Mouse (Mus musculus): ENCODE measurements at regions not wholly inside any gene's neighbourhood (a gene's known extent, or its start where the extent isn't known, plus 50 kb on each side); places are given as distances from the start of the nearest gene placed in this dataset.
A peak's percentile ranks its signal among the peaks of the same experiment; 100 is the strongest.

- WGBS: 95% methylated on average over 3 of the region's 3 CpGs
- H3K27me3 ChIP-seq (replicated peaks; ENCODE audit: insufficient read depth, low read length): no peaks in the 10 kb centered on the region
- DNase-seq (ENCODE audit: low spot score): no peak
- TF ChIP-seq EP300 (IDR thresholded peaks at IDR 0.05) (no peak), CTCF (IDR thresholded peaks at IDR 0.05) (no peak)
- H3K9me3 ChIP-seq (ENCODE audit: low read length): no peaks in the 10 kb centered on the region
- no peak overlapping the region for H3K4me2 ChIP-seq (replicated peaks; ENCODE audit: low read depth, low read length)
- H3K4me3 ChIP-seq (ENCODE audit: low read depth, low read length): no peak overlapping the region
- H3K4me1 ChIP-seq (ENCODE audit: insufficient read depth, low read depth, low read length): peaks cover 2% of the 10 kb centered on the region; the same call in 1 of the 2 replicates
- no peak overlapping the region for H3K9ac ChIP-seq (replicated peaks; ENCODE audit: low read depth)
- H3K27ac ChIP-seq (ENCODE audit: low read length): no peak overlapping the region
- no peak for ATAC-seq
- H3K36me3 ChIP-seq (ENCODE audit: insufficient read depth, low read length): no peaks in the 10 kb centered on the region
Measured at GRCm38 (mm10) chr4:101350222-101350621, 68.9 kb upstream of the Ak4 start.

- Histone ChIP-seq H3K36me3 (ENCODE audit: insufficient read depth, low read length) (no peaks in the 10 kb centered on the region), H3K4me1 (ENCODE audit: insufficient read depth, low read depth, low read length) (no peaks in the 10 kb centered on the region; the same call in 1 of the 2 replicates), H3K9ac (replicated peaks; ENCODE audit: low read depth) (no peak overlapping the region), H3K4me3 (ENCODE audit: low read depth, low read length) (no peak overlapping the region), H3K27ac (ENCODE audit: low read length) (no peak overlapping the region), H3K9me3 (ENCODE audit: low read length) (no peaks in the 10 kb centered on the region), H3K4me2 (replicated peaks; ENCODE audit: low read depth, low read length) (no peak overlapping the region), H3K27me3 (replicated peaks; ENCODE audit: insufficient read depth, low read length) (no peaks in the 10 kb centered on the region)
- WGBS: 10% methylated on average over 4 of the region's 4 CpGs
- DNase-seq (ENCODE audit: low spot score) (peak; percentile 77), ATAC-seq (no peak; the same call in 1 of the 2 replicates)
- TF ChIP-seq EP300 (IDR thresholded peaks at IDR 0.05): no peak
- TF ChIP-seq CTCF (IDR thresholded peaks at IDR 0.05): peak; percentile 80
Measured at GRCm38 (mm10) chr4:101349413-101349812, 69.7 kb upstream of the Ak4 start.

GRCm38 (mm10) chr4:101347309-101347708 lies 71.8 kb upstream of the Ak4 start:
- Histone ChIP-seq H3K9ac (replicated peaks; ENCODE audit: low read depth) (no peak overlapping the region), H3K4me1 (ENCODE audit: insufficient read depth, low read depth, low read length) (no peaks in the 10 kb centered on the region), H3K4me3 (ENCODE audit: low read depth, low read length) (no peak overlapping the region), H3K9me3 (ENCODE audit: low read length) (no peaks in the 10 kb centered on the region), H3K4me2 (replicated peaks; ENCODE audit: low read depth, low read length) (no peak overlapping the region), H3K36me3 (ENCODE audit: insufficient read depth, low read length) (0 out of 2 replicates have a peak, but pooled peaks cover 3% of the 10 kb centered on the region), H3K27ac (ENCODE audit: low read length) (no peak overlapping the region), H3K27me3 (replicated peaks; ENCODE audit: insufficient read depth, low read length) (no peaks in the 10 kb centered on the region)
- no peak for DNase-seq (ENCODE audit: low spot score)
- ATAC-seq: no peak
- WGBS: 82% methylated on average over 6 of the region's 6 CpGs
- TF ChIP-seq EP300 (IDR thresholded peaks at IDR 0.05): no peak
- TF ChIP-seq CTCF (IDR thresholded peaks at IDR 0.05): peak; percentile 27

- no peak for ATAC-seq
- TF ChIP-seq CTCF (IDR thresholded peaks at IDR 0.05): no peak
- TF ChIP-seq EP300 (IDR thresholded peaks at IDR 0.05): no peak
- Histone ChIP-seq H3K9ac (replicated peaks; ENCODE audit: low read depth) (no peak overlapping the region), H3K27me3 (replicated peaks; ENCODE audit: insufficient read depth, low read length) (no peaks in the 10 kb centered on the region), H3K27ac (ENCODE audit: low read length) (no peak overlapping the region), H3K36me3 (ENCODE audit: insufficient read depth, low read length) (0 out of 2 replicates have a peak, but pooled peaks cover 3% of the 10 kb centered on the region), H3K4me3 (ENCODE audit: low read depth, low read length) (no peak overlapping the region), H3K4me1 (ENCODE audit: insufficient read depth, low read depth, low read length) (no peaks in the 10 kb centered on the region), H3K9me3 (ENCODE audit: low read length) (no peaks in the 10 kb centered on the region), H3K4me2 (replicated peaks; ENCODE audit: low read depth, low read length) (no peak overlapping the region)
- WGBS: 77% methylated on average over 8 of the region's 8 CpGs
- no peak for DNase-seq (ENCODE audit: low spot score)
Measured at GRCm38 (mm10) chr4:101342071-101342762, 76.9 kb upstream of the Ak4 start.

- H3K9ac ChIP-seq (replicated peaks; ENCODE audit: low read depth): no peak overlapping the region
- TF ChIP-seq CTCF (IDR thresholded peaks at IDR 0.05): no peak
- TF ChIP-seq EP300 (IDR thresholded peaks at IDR 0.05): no peak
- no peak for DNase-seq (ENCODE audit: low spot score)
- no peak overlapping the region for H3K4me3 ChIP-seq (ENCODE audit: low read depth, low read length)
- no peaks in the 10 kb centered on the region for H3K9me3 ChIP-seq (ENCODE audit: low read length)
- H3K4me1 ChIP-seq (ENCODE audit: insufficient read depth, low read depth, low read length): no peaks in the 10 kb centered on the region
- no peak for ATAC-seq
- H3K36me3 ChIP-seq (ENCODE audit: insufficient read depth, low read length): 0 out of 2 replicates have a peak, but pooled peaks cover 3% of the 10 kb centered on the region
- no peak overlapping the region for H3K27ac ChIP-seq (ENCODE audit: low read length)
- H3K27me3 ChIP-seq (replicated peaks; ENCODE audit: insufficient read depth, low read length): no peaks in the 10 kb centered on the region
- H3K4me2 ChIP-seq (replicated peaks; ENCODE audit: low read depth, low read length): no peak overlapping the region
Measured at GRCm38 (mm10) chr4:101340741-101341140, 75.7 kb upstream of the Jak1 start.

GRCm38 (mm10) chr4:101338211-101338610 lies 73.1 kb upstream of the Jak1 start:
- Histone ChIP-seq H3K4me3 (ENCODE audit: low read depth, low read length) (no peak overlapping the region), H3K4me2 (replicated peaks; ENCODE audit: low read depth, low read length) (no peak overlapping the region), H3K27me3 (replicated peaks; ENCODE audit: insufficient read depth, low read length) (no peaks in the 10 kb centered on the region), H3K27ac (ENCODE audit: low read length) (no peak overlapping the region), H3K4me1 (ENCODE audit: insufficient read depth, low read depth, low read length) (no peaks in the 10 kb centered on the region), H3K9ac (replicated peaks; ENCODE audit: low read depth) (no peak overlapping the region), H3K9me3 (ENCODE audit: low read length) (no peaks in the 10 kb centered on the region), H3K36me3 (ENCODE audit: insufficient read depth, low read length) (no peaks in the 10 kb centered on the region)
- TF ChIP-seq CTCF (IDR thresholded peaks at IDR 0.05) (no peak), EP300 (IDR thresholded peaks at IDR 0.05) (no peak)
- ATAC-seq (no peak), DNase-seq (ENCODE audit: low spot score) (no peak)
